Mouse (Mus musculus): ENCODE results near the gene Gse1.

DNA sequence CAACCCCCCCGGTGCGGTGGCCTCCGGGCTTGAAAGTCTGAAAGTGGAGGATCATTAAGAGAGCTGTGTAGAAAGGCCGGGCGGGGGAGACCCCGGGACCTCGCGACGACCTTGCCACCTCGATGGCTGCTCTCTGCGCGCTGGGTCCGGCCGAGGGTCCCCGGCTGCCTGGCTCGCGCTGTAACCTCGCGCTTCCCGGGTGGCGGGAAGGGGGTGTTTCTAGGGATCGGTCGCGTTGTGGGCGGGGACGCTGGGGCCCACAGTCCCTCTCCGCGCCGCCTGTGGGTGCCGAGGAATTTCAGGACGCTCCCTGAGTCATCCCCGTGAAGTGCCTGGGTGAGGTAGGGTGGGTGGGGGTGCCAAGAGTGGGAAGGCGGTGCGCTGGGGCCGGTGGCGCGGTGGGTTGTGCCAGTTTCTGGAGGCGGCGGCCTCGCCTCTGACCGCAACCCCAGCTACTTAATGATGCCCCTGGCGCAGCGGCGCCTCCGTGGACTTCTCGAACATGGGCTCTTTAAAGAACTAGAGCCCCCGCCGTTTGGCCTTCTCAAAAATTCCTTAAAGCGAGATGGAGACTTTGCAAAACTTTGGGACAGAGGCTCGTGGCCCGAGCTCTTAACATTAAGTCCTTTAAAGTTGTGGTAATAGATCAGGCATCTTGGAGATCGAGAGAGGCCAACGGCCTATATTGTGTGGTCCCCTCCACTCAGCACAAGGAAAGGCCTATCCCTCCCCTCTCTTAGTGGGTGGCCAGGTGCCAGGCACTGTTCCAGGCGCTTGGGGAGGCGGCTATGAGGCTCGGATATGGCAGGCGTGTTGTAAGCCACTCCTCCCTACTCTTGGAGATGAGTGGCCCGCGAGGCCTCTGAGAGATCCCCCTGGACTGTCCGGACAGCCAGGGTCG, 308.3 kb downstream of the Gse1 start:
- no peak for TF ChIP-seq CTCF (IDR thresholded peaks at IDR 0.05; ENCODE audit: control insufficient read depth, insufficient read depth, low read length)
- TF ChIP-seq POLR2A (IDR thresholded peaks at IDR 0.05; ENCODE audit: borderline replicate concordance, control insufficient read depth, low read depth, low read length) = no peak
